Mouse (Mus musculus): ENCODE results near the gene Tbc1d22b. TPM values are rescaled to one million over a fixed set of nuclear protein-coding genes. Genes with fewer than 3 reads are reported as not detected.

Gene Tbc1d22b
- total RNA-seq, 2 experiments from 2014 or later, result 12.7 to 13.3 TPM

DNA sequence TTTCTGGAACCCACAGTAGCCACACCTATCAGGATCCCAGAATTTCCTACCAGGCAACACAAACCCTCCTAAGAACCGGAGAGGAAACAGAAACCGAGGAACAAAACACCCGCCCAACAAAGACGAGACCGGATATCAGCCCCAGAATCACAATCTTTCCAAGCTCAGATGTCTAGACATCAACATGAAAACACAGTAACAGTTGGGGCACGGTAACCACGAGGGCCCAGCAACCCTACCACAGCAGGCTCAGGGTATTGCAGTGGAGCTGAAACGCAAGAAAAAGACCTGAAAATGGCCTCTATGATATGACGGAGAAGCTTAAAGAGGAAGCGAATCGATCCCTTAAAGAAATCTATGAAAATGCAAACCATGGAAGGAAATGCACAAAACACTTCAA is 15.7 kb upstream of the Tbc1d22b start:
- intact Hi-C loops (cut with DNase I), result no loop called here
- no peak for DNase-seq (ENCODE audit: low spot score)

DNA sequence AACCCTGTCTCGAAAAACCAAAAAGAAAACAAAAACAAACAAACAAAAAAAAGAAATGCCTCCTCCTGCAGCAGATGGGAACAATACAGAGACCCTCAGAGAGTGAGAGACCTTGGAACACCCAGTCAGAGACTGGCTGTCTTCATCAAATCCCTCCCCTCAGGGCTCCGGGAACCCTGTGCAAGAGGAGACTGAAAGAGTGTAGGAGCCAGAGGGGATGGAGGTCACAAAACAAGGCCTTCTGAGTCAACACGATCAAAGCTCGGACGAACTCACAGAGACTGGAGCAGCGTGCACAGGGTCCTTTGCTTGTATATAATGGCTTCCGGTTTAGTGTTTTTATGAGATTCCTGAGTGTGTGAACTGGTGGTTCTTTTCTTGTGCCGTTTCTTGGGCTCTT is 9.2 kb upstream of the Tbc1d22b start:
- intact Hi-C loops (cut with DNase I), result no loop called here
- no peak for DNase-seq (ENCODE audit: low spot score)

DNA sequence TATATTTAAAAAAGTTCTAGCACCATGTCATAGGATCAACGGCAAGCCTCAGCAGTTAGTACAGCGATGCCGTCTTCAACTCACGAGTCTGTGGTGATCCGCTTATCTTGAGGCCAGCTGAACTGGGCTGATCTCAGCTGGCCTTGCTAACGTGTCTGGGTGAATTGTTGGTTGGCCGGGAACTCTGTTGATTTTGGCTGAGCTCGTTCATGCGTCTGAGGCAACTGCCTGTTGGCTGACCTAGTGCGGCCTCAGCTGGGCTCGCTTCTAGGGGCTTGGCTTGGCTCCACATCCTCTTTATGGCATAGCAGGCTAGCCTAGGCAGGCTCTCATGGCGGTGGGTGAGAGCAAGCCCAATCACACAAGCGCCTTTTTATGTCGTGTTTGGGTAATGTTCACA is 8.2 kb upstream of the Tbc1d22b start:
- DNase-seq (ENCODE audit: low spot score), result peak; percentile 79
- intact Hi-C loops (cut with DNase I), result no loop called here

DNA sequence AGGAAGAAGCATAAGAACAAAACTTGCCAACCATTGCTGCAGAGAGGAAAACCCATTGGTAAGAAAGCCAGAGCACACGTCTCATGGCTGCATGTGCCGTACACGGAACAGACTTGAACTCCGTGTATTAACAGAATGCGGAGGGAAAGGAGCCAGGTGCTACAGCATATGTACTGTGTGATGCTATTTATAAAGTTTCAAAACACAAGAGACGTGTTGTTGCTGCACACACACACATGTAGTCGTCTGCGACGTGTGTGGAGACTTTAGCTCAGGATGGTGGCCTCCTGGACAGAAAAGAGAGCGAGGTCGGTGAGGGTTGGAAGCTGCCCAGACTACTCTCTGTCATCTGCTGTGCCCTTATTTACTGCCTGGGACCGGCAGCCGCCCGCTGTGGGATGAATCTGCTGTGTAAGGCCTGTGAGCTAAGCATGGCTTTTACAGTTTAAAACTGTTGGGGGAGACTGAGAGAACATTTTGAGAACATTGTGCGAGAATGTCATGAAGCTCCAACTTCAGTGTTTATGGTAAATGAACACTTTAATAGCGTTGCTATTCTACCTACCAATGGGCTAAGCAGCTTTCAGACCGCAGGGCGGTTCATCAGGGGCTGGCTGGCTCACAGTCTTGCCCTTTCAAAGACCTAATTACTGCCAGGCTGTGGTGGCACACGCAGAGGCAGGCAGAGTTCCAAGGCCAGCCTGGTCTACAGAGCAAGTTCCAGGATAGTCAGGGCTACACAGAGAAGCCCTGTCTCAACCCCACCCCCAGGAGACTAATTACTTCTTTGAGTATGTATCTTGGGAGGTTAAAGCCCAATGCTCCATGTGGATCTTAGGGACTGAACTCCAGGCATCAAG is 6.5 kb upstream of the Tbc1d22b start:
- DNase-seq (ENCODE audit: low spot score), result no peak
- intact Hi-C loops (cut with DNase I), result no loop called here

DNA sequence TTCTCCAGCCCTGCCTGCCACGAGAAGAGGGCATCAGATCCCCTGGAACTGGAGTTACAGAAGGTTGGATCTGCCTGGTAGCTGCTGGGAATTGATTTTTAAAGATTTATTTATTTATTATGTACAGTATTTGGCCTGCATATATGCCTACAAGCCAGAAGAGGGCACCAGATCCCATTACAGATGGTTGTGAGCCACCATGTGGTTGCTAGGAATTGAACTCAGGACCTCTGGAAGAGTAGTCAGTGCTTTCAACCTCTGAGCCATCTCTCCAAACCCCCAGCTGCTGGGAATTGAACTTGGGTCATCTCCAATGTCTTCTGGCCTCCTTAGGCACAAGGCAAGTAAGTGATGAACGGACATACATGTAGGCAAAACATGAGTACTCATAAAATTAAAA is 5.5 kb upstream of the Tbc1d22b start:
- intact Hi-C loops (cut with DNase I), result no loop called here
- no peak for DNase-seq (ENCODE audit: low spot score)

DNA sequence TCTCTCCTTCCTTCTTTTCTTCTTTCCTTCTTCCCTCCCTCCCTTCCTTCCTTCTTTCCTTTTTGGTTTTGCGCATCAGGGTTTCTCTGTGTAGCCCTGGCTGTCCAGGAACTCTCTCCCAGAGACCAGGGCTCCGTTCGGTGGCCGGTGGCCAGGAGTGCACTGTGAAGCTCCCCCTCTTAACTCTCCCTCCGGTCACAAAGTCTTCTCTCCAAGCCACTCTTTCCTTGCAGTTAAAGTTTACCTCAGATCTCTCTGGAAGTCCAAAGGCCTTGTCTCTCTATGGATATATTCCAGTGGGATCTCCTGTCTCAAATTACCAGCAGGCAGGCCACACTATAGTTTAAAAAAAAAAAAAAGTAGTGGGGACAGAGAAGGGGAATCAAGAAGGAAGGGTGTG is 4.3 kb upstream of the Tbc1d22b start:
- intact Hi-C loops (cut with DNase I), result no loop called here
- no peak for DNase-seq (ENCODE audit: low spot score)

DNA sequence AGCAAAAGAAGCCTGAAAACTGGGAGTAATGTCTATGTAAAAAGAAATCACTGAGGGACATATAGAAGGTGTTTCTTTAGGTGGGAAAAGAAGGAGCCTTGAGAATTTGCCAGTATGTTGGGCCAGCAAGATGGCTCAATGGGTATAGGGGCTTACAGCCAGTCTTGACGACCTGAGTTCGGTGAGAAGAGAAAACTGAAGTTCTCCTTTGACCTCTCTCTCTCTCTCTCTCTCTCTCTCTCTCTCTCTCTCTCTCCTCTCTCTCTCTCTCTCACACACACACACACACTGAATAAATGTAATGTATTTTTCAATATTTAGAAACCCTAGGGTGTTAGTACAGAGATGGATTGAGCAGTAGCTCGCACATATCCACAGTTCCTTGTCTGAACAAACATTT is 1.1 kb upstream of the Tbc1d22b start:
- DNase-seq (ENCODE audit: low spot score), result no peak
- intact Hi-C loops (cut with DNase I), result no loop called here

DNA sequence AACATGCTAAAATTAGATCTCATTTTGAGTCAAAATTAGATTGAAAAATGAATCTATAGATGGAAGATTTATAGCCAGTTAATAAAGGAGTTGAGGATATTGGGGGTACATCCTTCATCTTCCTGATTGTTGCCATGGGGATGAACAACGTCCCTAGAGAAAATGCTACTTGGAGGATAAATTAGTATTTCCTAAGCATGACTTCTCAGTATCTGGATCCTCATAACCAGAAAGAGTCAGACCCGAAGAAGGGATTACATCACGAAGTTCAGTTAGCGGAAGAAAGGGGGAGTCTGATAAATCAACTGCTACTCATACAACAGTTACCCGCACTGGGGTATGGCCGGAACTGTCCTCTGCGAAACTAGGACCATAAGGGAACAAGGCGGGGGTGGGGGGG is 591 bp upstream of the Tbc1d22b start:
- intact Hi-C loops (cut with DNase I), result no loop called here
- no peak for DNase-seq (ENCODE audit: low spot score)

DNA sequence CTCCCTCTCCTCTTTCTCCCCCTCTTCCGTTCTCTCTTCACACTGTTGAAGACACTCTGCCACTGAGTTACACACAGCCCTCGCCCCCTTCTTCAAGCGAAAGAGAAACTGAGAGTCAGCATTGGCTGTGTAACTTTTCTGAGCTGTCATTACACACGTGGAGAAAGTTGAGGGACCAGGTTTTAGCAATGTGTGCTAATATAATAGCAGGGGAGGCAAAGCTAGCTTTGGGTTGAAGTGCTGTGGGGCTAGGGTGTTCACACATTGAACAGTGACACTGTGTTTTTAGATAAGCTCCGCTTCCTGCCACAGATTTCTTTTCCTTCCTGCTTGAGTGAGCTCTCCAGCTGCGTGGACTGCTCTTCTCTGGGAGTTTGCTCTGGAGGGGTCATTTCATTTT is 1.4 kb downstream of the Tbc1d22b start:
- intact Hi-C loops (cut with DNase I), result no loop called here
- no peak for DNase-seq (ENCODE audit: low spot score)

DNA sequence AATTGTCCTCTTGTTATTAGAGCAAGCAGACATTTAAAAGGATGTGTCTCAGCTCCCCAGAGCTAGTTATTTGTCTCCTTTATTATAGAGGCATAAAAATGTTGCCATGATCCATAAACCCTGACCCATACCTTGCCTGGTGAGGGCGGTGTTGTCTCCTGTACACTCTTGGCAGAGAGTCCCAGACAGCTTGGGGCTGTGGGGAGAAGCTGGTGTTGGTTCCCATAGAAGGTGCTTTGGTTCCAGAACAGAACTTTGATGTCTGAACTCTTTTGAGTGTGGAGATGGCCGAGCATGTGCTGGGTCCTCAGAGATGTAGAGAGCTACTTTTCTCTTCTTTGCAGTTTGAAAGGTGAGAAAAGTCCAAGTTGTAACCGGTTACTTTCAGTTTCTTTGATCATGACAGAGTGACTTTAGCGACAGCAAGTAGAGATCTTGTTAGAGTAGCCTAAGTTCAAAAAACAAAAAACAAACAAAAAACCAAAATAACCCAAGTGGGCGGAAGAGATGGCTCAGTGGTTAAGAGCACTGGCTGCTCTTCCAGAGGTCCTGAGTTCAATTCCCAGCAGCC is 2.7 kb downstream of the Tbc1d22b start, which contains the start of gene Tmem217:
Tmem217 (minus strand) TSS at position 224 of the 571 bp plus-strand sequence.
- intact Hi-C loops (cut with DNase I), result no loop called here
- no peak for DNase-seq (ENCODE audit: low spot score)

DNA sequence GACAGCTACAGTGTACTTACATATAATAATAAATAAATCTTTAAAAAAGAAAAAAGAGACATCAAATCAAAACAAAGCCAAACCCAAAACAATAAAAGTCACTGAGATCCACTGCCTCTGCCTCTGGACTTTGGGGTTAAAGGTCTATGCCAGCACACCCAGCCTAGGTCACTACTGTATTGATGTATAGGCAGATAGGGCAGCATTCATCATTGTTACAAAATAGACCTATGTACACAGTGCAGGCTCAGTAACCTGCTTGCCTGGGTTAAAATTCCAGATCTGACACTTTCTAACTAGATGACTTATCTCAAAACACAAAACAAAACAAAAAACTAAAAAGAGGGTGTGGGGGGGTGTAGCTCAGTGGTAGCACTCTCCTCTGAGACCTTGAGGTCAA is 4.6 kb downstream of the Tbc1d22b start:
- DNase-seq (ENCODE audit: low spot score), result no peak
- intact Hi-C loops (cut with DNase I), result no loop called here

DNA sequence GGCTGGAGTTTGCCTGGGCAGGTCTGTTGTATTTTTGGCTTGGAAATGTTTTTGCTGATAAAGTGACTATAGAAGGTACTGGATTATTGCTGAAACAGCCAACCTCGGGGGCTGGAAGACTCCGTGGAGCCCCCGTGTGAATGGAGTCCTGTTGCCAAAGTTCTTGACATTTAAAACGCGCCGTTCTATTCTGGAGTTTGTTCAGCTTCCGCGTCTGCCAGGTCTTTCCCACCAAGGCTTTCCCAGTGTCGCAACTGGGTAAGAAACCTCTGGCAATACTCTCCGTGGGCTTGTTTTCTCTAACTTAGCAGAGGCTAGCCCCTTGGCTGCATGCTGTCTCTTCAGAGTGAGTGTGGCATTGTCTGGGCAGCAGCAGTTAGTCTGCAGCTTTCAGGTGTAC is 6.9 kb downstream of the Tbc1d22b start:
- DNase-seq (ENCODE audit: low spot score), result no peak
- intact Hi-C loops (cut with DNase I), result no loop called here

DNA sequence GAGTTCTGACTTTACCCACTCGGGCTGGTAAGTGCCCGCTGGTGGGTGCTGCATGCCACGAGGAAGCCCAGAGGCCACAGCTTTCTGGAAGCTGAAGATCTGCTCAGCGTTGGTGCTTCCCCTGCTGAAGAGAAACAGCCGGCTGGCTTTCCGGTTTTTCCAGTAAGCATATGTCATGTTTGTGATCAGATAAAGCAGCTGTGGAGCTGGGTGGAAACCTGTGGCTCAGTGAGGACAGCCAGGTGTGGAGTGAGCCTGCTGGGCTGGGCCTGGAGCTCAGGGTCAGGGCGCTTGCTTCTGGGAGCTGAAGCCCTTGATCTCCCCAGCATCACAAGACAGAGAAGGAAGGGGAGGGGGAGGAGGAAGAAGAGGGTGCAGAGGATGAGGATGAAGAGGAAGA is 7.3 kb downstream of the Tbc1d22b start:
- DNase-seq (ENCODE audit: low spot score), result no peak
- intact Hi-C loops (cut with DNase I), result no loop called here

DNA sequence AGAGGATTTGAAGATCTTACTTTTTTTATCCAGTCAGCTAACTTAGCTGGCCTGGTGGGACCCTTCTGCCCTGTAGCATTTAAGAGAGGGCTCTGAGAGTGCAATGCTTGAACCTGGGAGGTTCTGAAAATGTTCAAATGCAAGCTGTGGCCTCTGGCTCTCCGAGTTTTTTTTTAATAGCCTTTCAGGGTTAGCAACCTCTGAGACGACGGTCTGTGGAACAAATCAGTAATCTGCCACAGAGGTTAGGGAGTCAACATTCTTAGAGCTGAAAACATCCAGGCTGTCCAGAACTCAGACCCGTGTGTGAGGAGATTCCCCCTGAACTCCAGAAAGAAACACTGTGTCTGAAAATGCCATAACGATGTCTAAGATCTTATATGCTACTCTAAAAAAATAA is 8.9 kb downstream of the Tbc1d22b start:
- no peak for DNase-seq (ENCODE audit: low spot score)
- intact Hi-C loops (cut with DNase I), result no loop called here

DNA sequence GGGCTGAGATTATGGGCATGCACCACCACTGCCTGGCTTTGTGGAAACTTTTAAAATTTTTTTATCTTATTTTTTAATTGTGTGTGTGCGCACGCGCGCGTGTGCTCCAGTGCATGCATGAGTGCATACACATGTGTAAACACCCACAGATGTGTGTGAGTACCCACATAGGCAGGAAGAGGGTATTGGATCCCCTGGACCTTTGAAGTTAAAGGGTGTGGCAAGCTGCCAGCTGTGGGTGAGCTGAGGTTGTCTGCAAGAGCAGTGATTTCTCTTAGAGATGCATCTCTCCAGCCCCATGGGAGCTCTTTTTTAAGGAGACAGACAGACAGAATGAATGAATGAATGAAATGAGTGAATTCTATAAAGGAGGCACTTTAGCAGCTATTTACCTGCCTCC is 15.9 kb downstream of the Tbc1d22b start:
- intact Hi-C loops (cut with DNase I), result no loop called here
- no peak for DNase-seq (ENCODE audit: low spot score)

DNA sequence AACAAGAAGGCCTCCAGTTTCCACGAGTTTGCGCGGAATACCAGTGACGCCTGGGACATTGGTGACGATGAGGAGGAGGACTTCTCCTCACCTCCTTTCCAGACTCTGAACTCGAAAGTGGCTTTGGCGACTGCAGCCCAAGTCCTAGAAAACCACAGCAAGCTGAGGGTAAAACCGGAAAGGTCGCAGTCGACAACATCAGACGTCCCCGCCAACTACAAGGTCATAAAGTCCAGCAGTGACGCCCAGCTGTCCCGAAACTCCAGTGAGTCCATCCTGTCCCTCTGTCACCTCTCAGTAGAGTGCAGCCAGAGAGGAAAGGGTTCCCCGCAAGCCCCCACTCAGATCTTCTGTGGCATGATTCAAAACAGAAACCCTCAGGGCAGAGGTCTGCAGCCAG is 18.9 kb downstream of the Tbc1d22b start:
- intact Hi-C loops (cut with DNase I), result no loop called here
- DNase-seq (ENCODE audit: low spot score), result no peak

DNA sequence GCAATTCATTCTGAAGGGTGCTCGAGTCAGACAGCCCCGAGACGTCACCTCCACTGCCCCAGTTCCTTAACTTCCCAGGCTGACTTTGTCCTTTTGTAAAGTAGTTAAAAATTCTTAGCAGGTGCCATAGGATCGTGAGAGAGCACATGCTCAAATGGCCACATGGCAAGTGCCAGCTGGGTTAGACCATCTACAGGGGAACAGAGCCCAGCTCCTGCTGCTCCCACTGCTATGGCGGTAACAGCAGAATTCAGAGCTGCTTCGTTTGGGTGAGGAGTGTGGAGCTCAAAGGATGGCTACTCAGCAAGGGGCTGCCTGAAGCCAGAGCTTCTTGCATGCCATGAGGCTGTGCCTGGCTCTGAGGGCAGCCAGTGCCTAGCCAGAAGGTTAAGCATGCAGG is 20.2 kb downstream of the Tbc1d22b start:
- intact Hi-C loops (cut with DNase I), result no loop called here
- no peak for DNase-seq (ENCODE audit: low spot score)

DNA sequence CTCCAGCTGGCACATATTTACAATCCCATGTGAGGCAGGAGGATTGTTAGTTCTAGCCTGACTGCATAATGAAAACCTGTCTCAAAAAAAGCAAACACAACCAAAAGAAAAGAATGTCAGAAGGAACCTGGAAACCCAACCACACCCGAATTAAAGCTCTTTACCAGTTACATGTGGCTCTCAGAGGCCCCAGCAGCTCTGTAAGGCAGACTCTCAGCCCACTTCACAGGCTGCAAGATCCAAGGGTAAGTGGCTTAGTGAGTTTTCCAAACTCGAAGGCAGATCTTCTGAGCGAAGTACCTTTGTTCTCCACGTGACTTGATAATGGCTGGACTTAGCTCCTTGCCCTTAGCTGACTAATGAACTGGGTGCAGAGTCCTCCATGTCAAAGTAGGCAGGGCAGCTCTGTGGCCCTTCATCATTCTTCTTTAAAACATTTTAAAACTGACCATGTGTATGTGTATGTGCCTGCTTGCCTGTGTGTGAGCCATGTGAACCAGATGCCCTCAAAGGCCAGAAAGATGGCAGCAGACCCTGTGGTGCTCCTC is 30.1 kb downstream of the Tbc1d22b start:
- intact Hi-C loops (cut with DNase I), result no loop called here
- DNase-seq (ENCODE audit: low spot score), result no peak

DNA sequence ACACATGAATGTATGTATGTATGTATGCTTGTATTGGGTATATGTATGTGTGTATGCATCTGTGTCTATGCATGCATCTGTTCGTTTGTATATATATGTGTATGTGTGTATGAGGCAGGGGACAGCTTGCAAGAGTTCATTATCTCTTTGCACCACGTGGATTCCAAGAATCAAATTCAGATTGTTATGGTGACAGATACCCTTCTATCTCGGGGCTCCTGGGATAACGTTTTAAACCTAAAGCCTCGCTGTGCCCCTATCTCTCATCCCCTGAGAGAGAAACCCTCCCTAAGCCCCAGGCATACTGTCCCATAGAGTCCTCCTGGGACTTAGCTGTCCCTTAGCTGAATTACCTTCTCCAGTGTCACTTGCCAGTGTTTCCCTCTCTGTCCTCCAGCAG is 34.0 kb downstream of the Tbc1d22b start:
- no peak for DNase-seq (ENCODE audit: low spot score)
- intact Hi-C loops (cut with DNase I), result no loop called here

DNA sequence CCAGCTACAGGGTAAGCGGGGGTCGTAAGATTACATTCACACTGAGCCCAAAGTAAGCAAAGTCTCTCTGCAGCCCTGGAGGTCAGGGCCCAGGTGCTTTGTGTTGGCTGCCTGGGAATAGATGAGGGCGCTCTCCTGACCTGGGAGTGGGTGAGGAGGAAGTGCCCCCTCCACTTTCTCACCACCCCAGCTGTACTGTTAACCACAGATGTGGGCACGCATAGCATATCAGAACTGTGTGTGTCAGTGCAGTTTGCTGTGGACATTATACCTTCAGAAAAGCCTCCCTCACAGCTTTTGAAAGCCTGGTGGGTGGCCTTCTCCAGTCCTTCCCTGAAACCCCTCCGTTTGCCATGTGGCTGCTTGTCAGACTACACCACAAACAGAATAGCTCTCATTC is 34.7 kb downstream of the Tbc1d22b start:
- no peak for DNase-seq (ENCODE audit: low spot score)
- intact Hi-C loops (cut with DNase I), result no loop called here

DNA sequence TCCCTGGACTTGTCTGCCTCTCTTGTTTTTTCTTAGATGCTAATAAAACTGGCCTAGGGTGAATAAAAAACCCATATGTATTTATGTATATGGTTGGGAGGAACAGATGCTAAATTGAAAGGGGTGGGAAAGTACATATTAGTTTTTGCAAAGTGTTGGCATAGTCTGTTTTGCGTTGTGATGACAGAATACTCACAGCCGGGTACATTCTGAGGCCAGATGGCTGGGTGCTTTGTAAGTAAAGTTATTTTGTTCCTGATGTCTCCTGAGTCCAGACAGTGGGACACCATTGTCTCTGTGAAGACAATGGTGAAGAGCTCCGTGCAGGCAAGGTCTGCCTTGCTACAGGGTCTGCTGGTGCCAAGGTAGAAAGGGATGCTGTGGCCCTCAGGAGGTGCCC is 35.2 kb downstream of the Tbc1d22b start:
- intact Hi-C loops (cut with DNase I), result no loop called here

DNA sequence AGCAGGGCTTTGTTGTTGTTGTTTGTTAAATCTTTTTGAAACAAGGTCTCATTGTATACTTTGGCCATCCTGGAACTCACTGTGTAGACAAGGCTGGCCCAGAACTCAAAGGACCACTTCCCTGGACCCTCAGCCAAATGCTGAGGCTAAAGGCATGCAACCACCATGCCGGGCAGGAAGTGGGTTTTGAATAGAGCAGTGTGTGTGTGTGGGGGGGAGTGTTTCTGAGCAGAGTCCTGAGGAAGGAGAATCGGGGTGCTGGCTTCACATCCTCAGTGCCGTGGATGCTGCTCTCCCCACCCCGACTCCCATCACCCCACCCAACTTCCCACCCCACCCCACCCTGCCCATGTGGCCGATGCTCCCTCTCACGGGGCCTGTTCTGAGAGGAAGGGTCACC is 35.9 kb downstream of the Tbc1d22b start:
- DNase-seq (ENCODE audit: low spot score), result no peak
- intact Hi-C loops (cut with DNase I), result no loop called here

More for the DNA sequence above, 35.2 kb downstream of the Tbc1d22b start:
- no peak for DNase-seq (ENCODE audit: low spot score)
